Mouse (Mus musculus): Measurements from ENCODE around the gene Alkal2. TPM values are rescaled to one million over a fixed set of nuclear protein-coding genes. Genes with fewer than 3 reads are reported as not detected.
A peak's percentile ranks its signal among the peaks of the same experiment; 100 is the strongest.

The Alkal2 gene
- total RNA-seq, 1 experiment, result not detected

DNA sequence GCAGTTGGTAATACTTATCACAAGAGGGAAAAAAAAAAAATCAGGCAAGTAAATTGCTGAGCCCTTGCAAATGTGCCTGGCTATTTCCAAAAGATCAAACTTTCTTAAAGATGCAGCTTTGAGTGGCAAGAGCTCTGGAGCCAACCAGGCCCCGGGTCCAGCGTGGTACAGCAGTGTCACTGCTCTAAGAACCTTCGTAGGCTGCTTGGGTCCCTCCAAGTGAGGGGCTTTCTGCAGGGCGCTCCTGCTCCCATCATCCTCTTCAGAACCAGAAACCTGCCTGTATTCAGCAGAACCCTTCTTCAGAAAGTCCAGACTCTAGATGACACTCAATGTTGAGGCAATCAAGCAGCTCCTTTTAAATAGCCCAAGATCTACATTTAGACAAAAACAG lies 533 bp upstream of the Alkal2 start:
- Histone ChIP-seq H3K9ac (ENCODE audit: insufficient read depth, low read depth, low read length, poor library complexity, severe bottlenecking) (no peak overlapping the region), H3K36me3 (ENCODE audit: control insufficient read depth, insufficient read depth, low read length, poor library complexity, severe bottlenecking) (no peaks in the 10 kb centered on the region), H3K4me1 (ENCODE audit: control insufficient read depth in 2 of 2, insufficient read depth in 2 of 2, low read length in 2 of 2, poor library complexity in 1 of 2) (peaks cover 0 to 3% of the 10 kb centered on the region in 2 experiments; a peak in 1 of 4 replicates), H3K9me3 (ENCODE audit: control insufficient read depth, insufficient read depth, low read depth, low read length) (no peaks in the 10 kb centered on the region), H3K27ac (ENCODE audit: insufficient read depth, low read depth, low read length, poor library complexity, severe bottlenecking) (no peak overlapping the region), H3K4me3 (ENCODE audit: insufficient read depth in 1 of 2, low read depth in 1 of 2, low read length in 2 of 2, poor library complexity in 1 of 2, severe bottlenecking in 1 of 2) (peak overlapping the region; percentile 64 to 72; a peak in 2 of 4 replicates)
- no peak for TF ChIP-seq MAFK (IDR thresholded peaks at IDR 0.05; ENCODE audit: insufficient read depth, low read depth, low read length)
- TF ChIP-seq ZNF384 (IDR thresholded peaks at IDR 0.05; ENCODE audit: low read depth, low read length), result no peak
- TF ChIP-seq CHD2 (IDR thresholded peaks at IDR 0.05; ENCODE audit: low read depth, low read length), result no peak
- TF ChIP-seq ZC3H11A (IDR thresholded peaks at IDR 0.05; ENCODE audit: borderline replicate concordance, low read depth, low read length), result no peak
- TF ChIP-seq HCFC1 (IDR thresholded peaks at IDR 0.05; ENCODE audit: borderline replicate concordance, insufficient read depth, low read length), result no peak
- no peak for DNase-seq (ENCODE audit: low read depth, low spot score)
- in situ Hi-C loops (cut with MboI; ENCODE audit: low sequenced_read_pairs in 2 of 2, unreplicated experiment in 2 of 2), result loop anchor here in 1 of 2 experiments (5.0 kb wide), 1 partner anchor 286 kb away; no protein-coding TSS in a partner anchor

DNA sequence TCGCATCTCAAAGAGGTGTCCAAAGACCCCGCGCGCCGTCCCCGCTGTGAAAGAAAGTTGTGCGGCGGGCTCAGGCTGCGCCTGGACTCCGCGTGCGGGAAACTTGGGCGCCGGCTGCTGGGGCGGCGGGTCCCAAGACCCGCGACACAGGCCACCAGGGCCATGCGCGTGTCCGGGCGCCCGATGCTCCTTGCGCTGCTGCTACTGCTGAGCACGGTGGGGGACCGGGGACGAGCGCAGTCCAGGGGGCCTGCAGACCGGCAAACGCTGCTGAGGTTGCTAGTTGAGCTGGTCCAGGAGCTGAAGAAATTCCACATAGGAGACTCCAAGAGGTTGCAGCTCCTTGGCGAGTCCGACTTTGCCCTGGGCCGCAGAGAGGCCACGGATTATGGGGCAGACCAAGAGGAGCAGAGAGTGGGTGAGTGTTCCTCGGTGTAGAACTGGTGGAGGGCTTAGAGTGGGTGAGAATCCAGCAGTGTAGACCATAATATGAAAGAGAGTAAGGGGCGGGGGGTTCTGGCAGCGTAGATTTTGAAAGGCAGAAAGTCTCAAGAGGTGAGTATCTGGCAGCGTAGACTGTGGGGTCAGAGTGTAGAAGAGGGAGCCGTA lies 604 bp downstream of the Alkal2 start:
- no peaks in the 10 kb centered on the region for H3K36me3 ChIP-seq (ENCODE audit: control insufficient read depth, insufficient read depth, low read length, poor library complexity, severe bottlenecking)
- DNase-seq (ENCODE audit: low read depth, low spot score), result no peak
- no peak overlapping the region for H3K27ac ChIP-seq (ENCODE audit: insufficient read depth, low read depth, low read length, poor library complexity, severe bottlenecking)
- in situ Hi-C loops (cut with MboI; ENCODE audit: low sequenced_read_pairs in 2 of 2, unreplicated experiment in 2 of 2), result loop anchor here in 1 of 2 experiments (5.0 kb wide), 1 partner anchor 287 kb away; no protein-coding TSS in a partner anchor
- peak overlapping the region; percentile 27; the same call in 1 of the 2 replicates for H3K9ac ChIP-seq (ENCODE audit: insufficient read depth, low read depth, low read length, poor library complexity, severe bottlenecking)
- no peaks in the 10 kb centered on the region for H3K9me3 ChIP-seq (ENCODE audit: control insufficient read depth, insufficient read depth, low read depth, low read length)
- peaks cover 0 to 3% of the 10 kb centered on the region in 2 experiments; a peak in 1 of 4 replicates for H3K4me1 ChIP-seq (ENCODE audit: control insufficient read depth in 2 of 2, insufficient read depth in 2 of 2, low read length in 2 of 2, poor library complexity in 1 of 2)
- peak overlapping the region; percentile 64 to 72 for H3K4me3 ChIP-seq (ENCODE audit: insufficient read depth in 1 of 2, low read depth in 1 of 2, low read length in 2 of 2, poor library complexity in 1 of 2, severe bottlenecking in 1 of 2)
- no peak for TF ChIP-seq MAFK (IDR thresholded peaks at IDR 0.05; ENCODE audit: insufficient read depth, low read depth, low read length)
- no peak for TF ChIP-seq ZC3H11A (IDR thresholded peaks at IDR 0.05; ENCODE audit: borderline replicate concordance, low read depth, low read length)
- TF ChIP-seq HCFC1 (IDR thresholded peaks at IDR 0.05; ENCODE audit: borderline replicate concordance, insufficient read depth, low read length), result no peak
- TF ChIP-seq ZNF384 (IDR thresholded peaks at IDR 0.05; ENCODE audit: low read depth, low read length), result no peak
- no peak for TF ChIP-seq CHD2 (IDR thresholded peaks at IDR 0.05; ENCODE audit: low read depth, low read length)

DNA sequence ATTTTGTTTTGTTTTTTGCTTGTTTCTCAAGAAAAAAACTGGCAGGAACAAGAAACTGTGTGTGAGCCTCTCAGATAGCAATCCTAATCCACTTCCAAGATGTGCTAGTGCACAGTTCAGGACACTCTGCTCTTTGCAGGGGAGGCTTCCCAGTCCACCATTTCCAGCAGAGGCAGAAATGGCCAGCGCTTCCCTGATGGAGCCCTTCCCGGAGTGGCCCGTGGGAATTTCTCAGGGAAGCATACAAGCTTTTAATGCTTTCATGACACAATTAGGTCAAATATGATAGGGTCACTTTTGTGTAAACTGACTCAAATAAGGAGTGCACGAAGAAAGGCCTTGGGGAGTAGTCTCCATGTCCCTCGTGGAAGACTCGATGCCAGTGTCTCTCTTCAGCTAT lies 1.8 kb downstream of the Alkal2 start:
- Histone ChIP-seq H3K9ac (ENCODE audit: insufficient read depth, low read depth, low read length, poor library complexity, severe bottlenecking) (no peak overlapping the region), H3K27ac (ENCODE audit: insufficient read depth, low read depth, low read length, poor library complexity, severe bottlenecking) (no peak overlapping the region), H3K9me3 (ENCODE audit: control insufficient read depth, insufficient read depth, low read depth, low read length) (no peaks in the 10 kb centered on the region), H3K4me1 (ENCODE audit: control insufficient read depth in 2 of 2, insufficient read depth in 2 of 2, low read length in 2 of 2, poor library complexity in 1 of 2) (peaks cover 0 to 3% of the 10 kb centered on the region in 2 experiments; a peak in 1 of 4 replicates), H3K4me3 (ENCODE audit: insufficient read depth in 1 of 2, low read depth in 1 of 2, low read length in 2 of 2, poor library complexity in 1 of 2, severe bottlenecking in 1 of 2) (no peak overlapping the region), H3K36me3 (ENCODE audit: control insufficient read depth, insufficient read depth, low read length, poor library complexity, severe bottlenecking) (no peaks in the 10 kb centered on the region)
- no peak for DNase-seq (ENCODE audit: low read depth, low spot score)
- no peak for TF ChIP-seq CHD2 (IDR thresholded peaks at IDR 0.05; ENCODE audit: low read depth, low read length)
- TF ChIP-seq HCFC1 (IDR thresholded peaks at IDR 0.05; ENCODE audit: borderline replicate concordance, insufficient read depth, low read length), result no peak
- no peak for TF ChIP-seq MAFK (IDR thresholded peaks at IDR 0.05; ENCODE audit: insufficient read depth, low read depth, low read length)
- TF ChIP-seq ZC3H11A (IDR thresholded peaks at IDR 0.05; ENCODE audit: borderline replicate concordance, low read depth, low read length), result no peak
- TF ChIP-seq ZNF384 (IDR thresholded peaks at IDR 0.05; ENCODE audit: low read depth, low read length), result no peak
- in situ Hi-C loops (cut with MboI; ENCODE audit: low sequenced_read_pairs in 2 of 2, unreplicated experiment in 2 of 2), result no loop called here

DNA sequence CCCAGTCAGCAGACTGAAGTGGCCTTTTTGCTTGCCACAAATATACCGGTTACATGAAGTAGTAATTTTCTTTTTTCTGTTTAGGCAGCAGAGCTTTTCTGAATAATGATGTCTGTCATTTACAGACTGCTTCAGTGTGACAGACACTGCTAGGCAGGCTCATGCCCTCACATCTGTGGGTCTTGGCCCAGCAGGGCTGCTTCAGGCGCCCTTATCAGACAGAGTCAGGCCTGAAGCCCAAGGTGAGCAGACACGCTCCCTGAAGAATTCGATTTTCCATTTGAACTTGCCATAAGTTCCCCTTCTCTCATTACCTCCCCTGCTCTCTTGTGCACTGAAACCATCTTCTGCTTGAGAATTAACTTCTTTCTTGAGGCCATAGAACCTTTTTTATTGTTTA lies 3.9 kb downstream of the Alkal2 start:
- H3K9me3 ChIP-seq (ENCODE audit: control insufficient read depth, insufficient read depth, low read depth, low read length), result no peaks in the 10 kb centered on the region
- no peak overlapping the region for H3K9ac ChIP-seq (ENCODE audit: insufficient read depth, low read depth, low read length, poor library complexity, severe bottlenecking)
- no peak overlapping the region for H3K27ac ChIP-seq (ENCODE audit: insufficient read depth, low read depth, low read length, poor library complexity, severe bottlenecking)
- H3K36me3 ChIP-seq (ENCODE audit: control insufficient read depth, insufficient read depth, low read length, poor library complexity, severe bottlenecking), result no peaks in the 10 kb centered on the region
- no peak for DNase-seq (ENCODE audit: low read depth, low spot score)
- in situ Hi-C loops (cut with MboI; ENCODE audit: low sequenced_read_pairs in 2 of 2, unreplicated experiment in 2 of 2), result no loop called here
- no peak overlapping the region for H3K4me3 ChIP-seq (ENCODE audit: insufficient read depth in 1 of 2, low read depth in 1 of 2, low read length in 2 of 2, poor library complexity in 1 of 2, severe bottlenecking in 1 of 2)
- TF ChIP-seq ZC3H11A (IDR thresholded peaks at IDR 0.05; ENCODE audit: borderline replicate concordance, low read depth, low read length) (no peak), ZNF384 (IDR thresholded peaks at IDR 0.05; ENCODE audit: low read depth, low read length) (no peak), CHD2 (IDR thresholded peaks at IDR 0.05; ENCODE audit: low read depth, low read length) (no peak), MAFK (IDR thresholded peaks at IDR 0.05; ENCODE audit: insufficient read depth, low read depth, low read length) (no peak), HCFC1 (IDR thresholded peaks at IDR 0.05; ENCODE audit: borderline replicate concordance, insufficient read depth, low read length) (no peak)
- peaks cover 0 to 3% of the 10 kb centered on the region in 2 experiments; a peak in 1 of 4 replicates for H3K4me1 ChIP-seq (ENCODE audit: control insufficient read depth in 2 of 2, insufficient read depth in 2 of 2, low read length in 2 of 2, poor library complexity in 1 of 2)

All from ES-E14 (cell line).